Mouse (Mus musculus): ENCODE results near the gene Dpf3.

Dpf3 gene

GRCm38 (mm10) chr12:83206866-83207265 lies 280.6 kb downstream of the Dpf3 start:
- DNase-seq = no peak

- DNase-seq = no peak
Measured at GRCm38 (mm10) chr12:83204361-83204760, 283.2 kb downstream of the Dpf3 start.

- DNase-seq = no peak
Measured at GRCm38 (mm10) chr12:83201674-83202073, 285.8 kb downstream of the Dpf3 start.

GRCm38 (mm10) chr12:83180561-83180960 lies 307.0 kb downstream of the Dpf3 start:
- DNase-seq = no peak

GRCm38 (mm10) chr12:83179860-83180259 lies 307.7 kb downstream of the Dpf3 start:
- DNase-seq = no peak

GRCm38 (mm10) chr12:83178770-83179169 lies 308.7 kb downstream of the Dpf3 start:
- DNase-seq = no peak

GRCm38 (mm10) chr12:83169495-83170209 lies 317.9 kb downstream of the Dpf3 start:
- DNase-seq = no peak

- no peak for DNase-seq
Measured at GRCm38 (mm10) chr12:83168310-83168709, 319.2 kb downstream of the Dpf3 start.

- DNase-seq = no peak
Measured at GRCm38 (mm10) chr12:83165058-83165457, 322.5 kb downstream of the Dpf3 start.
